Mouse (Mus musculus): Measurements from ENCODE around the gene Rnf222.

Gene Rnf222

GRCm38 (mm10) chr11:68888253-68888652 is at the start of gene Rnf222:
Gene Rnf222, plus strand, starts transcription at chr11:68888553.
- no peak for DNase-seq

- DNase-seq: no peak
These were observed 48.7 kb upstream of the Rnf222 start for GRCm38 (mm10) chr11:68839606-68840005.

GRCm38 (mm10) chr11:68850862-68851261 is 37.5 kb upstream of the Rnf222 start:
- DNase-seq: no peak

GRCm38 (mm10) chr11:68851644-68852485 is 36.5 kb upstream of the Rnf222 start:
- DNase-seq: no peak

GRCm38 (mm10) chr11:68852486-68852901 is 35.9 kb upstream of the Rnf222 start:
- no peak for DNase-seq

- DNase-seq: peak; percentile 99 to 100
These were observed 35.4 kb upstream of the Rnf222 start for GRCm38 (mm10) chr11:68852932-68853409.

GRCm38 (mm10) chr11:68853611-68854401 is 34.5 kb upstream of the Rnf222 start:
- DNase-seq: peak in 1 of 2 experiments; percentile 11

GRCm38 (mm10) chr11:68854621-68855020 is 33.7 kb upstream of the Rnf222 start:
- DNase-seq: no peak

- DNase-seq: no peak
These were observed 31.0 kb upstream of the Rnf222 start for GRCm38 (mm10) chr11:68857329-68857728.

GRCm38 (mm10) chr11:68859943-68860593 is 28.3 kb upstream of the Rnf222 start:
- DNase-seq: no peak

- DNase-seq: no peak
These were observed 26.1 kb upstream of the Rnf222 start for GRCm38 (mm10) chr11:68862260-68862659.

- no peak for DNase-seq
These were observed 24.7 kb upstream of the Rnf222 start for GRCm38 (mm10) chr11:68863631-68864091.

- DNase-seq: peak in 1 of 2 experiments; percentile 14
These were observed 23.7 kb upstream of the Rnf222 start for GRCm38 (mm10) chr11:68864544-68865189.

- no peak for DNase-seq
These were observed 17.1 kb upstream of the Rnf222 start for GRCm38 (mm10) chr11:68871277-68871676.

GRCm38 (mm10) chr11:68871748-68872147 is 16.6 kb upstream of the Rnf222 start, which contains the start of gene Ndel1:
Gene Ndel1, minus strand, starts transcription at chr11:68871858.
- no peak for DNase-seq

GRCm38 (mm10) chr11:68874841-68875240 is 13.5 kb upstream of the Rnf222 start:
- DNase-seq: peak in 1 of 2 experiments; percentile 49

GRCm38 (mm10) chr11:68878811-68879210 is 9.5 kb upstream of the Rnf222 start:
- DNase-seq: no peak

- no peak for DNase-seq
These were observed 6.2 kb upstream of the Rnf222 start for GRCm38 (mm10) chr11:68882107-68882506.

GRCm38 (mm10) chr11:68883843-68884242 is 4.5 kb upstream of the Rnf222 start:
- DNase-seq: no peak

- DNase-seq: no peak
These were observed 4.0 kb upstream of the Rnf222 start for GRCm38 (mm10) chr11:68884368-68884767.

- no peak for DNase-seq
These were observed 2.3 kb upstream of the Rnf222 start for GRCm38 (mm10) chr11:68886091-68886490.

- no peak for DNase-seq
These were observed 300 bp downstream of the Rnf222 start for GRCm38 (mm10) chr11:68888653-68889052.

Data from spleen, adult 18-20 months (tissue).